Mouse (Mus musculus): Measurements from ENCODE around the gene Pbld2.

DNA sequence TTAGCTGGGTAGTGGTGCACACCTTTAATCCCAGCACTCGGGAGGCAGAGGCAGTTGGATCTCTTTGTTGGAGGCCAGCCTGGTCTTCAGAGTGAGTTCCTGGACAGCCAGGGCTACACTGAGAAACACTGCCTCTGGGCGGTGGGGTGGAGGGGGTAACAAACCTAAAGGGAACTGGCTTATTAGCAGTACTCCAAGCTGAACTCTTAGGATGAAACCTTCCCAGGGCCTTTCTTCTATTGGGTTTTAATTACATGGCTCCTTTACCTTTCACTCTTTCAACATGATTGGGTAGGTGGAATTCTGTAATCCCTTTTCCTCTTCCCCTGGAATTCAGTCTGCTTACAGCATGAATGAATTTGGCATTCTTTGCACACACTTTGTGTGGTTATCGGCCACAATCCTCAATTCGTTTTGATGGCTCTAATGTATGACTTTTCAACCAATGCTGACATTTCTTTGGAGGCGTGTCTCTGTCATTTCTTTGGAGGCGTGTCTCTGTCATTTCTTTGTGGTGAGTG is 1.4 kb downstream of the Pbld2 start:
- TF ChIP-seq CTCF (IDR thresholded peaks at IDR 0.05; ENCODE audit: borderline replicate concordance, insufficient read depth, low read depth, low read length): no peak
- TF ChIP-seq POLR2A (IDR thresholded peaks at IDR 0.05; ENCODE audit: borderline replicate concordance, insufficient read depth, low read length): no peak
